Mouse (Mus musculus): ENCODE measurements around the gene Tspan7.

Tspan7 gene

DNA sequence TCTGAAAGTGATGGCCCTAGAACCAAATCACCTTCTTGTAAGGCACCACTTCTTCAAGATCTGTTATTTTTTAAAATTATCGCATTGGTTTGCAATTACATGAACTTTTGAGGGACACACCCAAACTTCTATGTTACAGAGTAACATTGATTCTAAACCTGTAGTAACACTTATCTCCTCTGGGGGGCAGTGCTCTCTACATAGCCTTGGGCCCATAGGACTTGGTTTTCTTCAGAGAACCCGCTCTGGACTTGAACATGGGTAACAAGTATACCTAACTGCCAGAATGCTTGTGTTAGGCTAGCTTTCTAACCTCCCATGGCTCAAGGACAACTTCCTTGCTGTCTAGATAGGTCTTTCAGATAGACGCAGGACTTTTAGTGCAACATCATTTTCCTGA is 64.8 kb downstream of the Tspan7 start:
- no peak for DNase-seq (ENCODE audit: low spot score)

DNA sequence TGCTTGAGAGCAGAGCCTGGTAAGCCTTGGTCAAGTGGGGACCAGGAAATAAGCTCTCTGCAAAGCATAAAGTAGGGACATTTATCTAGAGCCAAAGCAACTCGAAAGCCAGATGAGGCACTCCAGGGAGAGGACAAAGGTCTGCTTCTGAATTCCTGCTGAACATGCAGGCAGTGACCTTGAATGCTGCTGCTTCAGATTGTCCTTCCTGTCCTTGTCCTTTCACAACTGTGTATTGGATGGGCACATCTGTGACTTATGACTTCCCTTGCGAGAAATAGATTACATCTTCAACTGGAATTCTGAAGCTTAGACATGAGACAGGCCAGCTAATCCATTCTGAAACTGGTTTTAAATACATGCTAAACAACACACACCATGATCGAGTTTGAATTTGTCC is 71.9 kb downstream of the Tspan7 start:
- no peak for DNase-seq (ENCODE audit: low spot score)

DNA sequence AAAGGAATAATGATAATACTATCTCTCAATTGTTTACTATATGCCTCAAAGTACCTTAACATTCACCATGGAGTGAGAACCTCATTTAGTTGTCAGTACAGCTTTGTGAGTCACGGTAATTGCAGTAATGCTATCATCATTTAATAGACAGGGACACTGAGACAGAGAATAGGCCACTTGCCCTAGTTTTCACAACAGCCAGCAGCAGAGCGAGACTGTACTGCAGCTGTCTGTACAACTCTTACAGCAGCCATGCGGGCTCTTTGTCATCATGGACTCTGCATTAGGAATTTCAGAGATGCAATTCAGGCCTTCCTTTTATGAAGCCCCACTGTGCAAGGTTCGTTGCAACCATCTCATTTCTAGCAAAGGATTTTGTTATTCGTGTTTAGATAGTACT is 72.6 kb downstream of the Tspan7 start:
- no peak for DNase-seq (ENCODE audit: low spot score)

DNA sequence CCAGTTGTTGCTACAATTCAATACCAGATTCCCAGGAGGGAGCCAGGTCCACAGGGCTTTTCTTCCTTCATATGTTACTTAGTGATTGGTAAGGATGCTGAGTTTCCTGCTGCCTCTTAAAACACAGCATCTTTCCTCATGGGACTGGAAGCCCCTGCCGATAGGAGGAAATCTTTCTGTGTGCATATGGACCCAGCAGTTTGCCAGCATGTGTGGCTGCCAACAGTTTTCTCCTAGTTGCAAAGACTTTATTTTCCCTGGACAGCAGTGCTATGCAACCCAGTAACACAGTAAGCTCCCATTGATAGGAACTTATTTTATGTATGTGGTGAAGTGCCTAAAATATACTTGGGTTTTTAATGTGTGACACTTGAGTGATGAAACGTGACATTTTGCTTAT is 73.7 kb downstream of the Tspan7 start:
- no peak for DNase-seq (ENCODE audit: low spot score)

DNA sequence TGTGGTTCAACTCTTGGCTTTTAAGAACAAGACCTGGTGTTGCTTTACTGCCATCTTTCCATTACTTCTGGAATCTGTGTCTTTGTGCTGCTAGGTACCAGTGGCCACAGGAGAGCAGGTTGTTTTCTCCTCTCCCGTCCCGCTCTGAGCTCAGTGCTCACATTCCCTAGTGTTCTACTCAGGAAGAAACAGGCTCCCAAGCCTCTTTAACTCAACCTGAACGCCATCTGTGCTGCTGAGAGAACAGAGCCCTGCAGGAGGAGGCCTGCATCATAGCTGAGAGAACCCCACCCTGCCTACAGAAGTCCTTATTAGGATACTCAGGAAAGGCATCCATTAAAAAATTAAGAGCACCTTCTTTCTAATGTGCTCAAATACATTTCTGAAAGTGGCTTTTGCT is 80.9 kb downstream of the Tspan7 start:
- DNase-seq (ENCODE audit: low spot score) = no peak

DNA sequence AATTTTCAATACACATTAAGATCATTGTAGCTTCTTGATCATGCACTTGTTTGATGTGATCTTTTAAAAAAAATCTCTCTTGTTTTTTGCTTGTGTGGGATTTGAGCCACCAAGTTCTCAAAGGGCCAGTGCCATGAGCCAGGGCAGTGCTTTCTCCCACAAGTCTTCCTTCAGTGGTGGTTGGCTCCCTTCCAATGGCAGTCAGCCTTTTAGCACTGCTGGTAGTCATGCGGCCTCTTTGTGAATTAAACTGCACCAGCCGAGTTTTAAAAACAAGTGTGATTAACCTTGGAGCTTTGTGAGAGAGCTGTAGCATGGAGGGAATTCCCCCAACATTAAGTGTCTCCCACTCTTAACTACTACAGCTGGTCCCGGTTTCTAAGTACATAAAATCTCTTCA is 89.6 kb downstream of the Tspan7 start:
- no peak for DNase-seq (ENCODE audit: low spot score)

DNA sequence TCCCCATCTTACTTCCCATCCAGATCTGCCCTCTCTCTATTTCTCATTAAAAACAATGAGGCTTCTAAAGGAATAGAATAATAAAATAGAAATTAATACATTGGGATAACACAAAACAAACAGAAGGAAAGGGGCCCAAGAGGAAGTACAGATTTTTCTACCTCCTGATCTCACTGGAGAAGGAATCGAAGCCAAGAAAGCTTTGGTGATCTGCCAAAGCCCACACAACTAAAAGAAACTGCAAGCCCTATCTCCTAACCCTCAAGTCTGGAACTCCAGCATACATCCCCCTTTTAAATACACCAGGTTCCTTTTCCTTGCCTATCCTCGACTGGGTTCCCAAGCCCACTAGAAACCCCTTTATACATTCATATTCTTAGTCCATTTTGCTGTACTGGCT is 90.4 kb downstream of the Tspan7 start:
- no peak for DNase-seq (ENCODE audit: low spot score)

DNA sequence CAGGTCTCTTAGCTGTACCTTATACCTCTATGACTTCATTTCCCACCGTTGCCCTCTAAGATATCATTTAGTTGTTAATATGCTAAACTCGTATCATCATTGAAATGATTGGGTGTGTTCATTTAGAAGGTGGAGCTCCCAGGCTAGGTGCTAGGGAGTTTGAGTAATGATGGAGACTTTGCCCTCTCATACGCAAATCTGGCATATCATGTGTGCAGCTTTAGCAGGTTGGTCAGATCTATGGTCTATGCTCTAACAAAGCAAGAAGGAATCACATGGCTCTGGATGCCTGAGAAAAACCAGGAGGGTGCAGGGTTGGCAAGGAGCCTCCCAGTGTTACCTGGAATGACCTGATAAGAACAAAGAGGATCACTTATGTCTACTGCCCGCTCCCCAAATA is 91.4 kb downstream of the Tspan7 start:
- DNase-seq (ENCODE audit: low spot score) = no peak

DNA sequence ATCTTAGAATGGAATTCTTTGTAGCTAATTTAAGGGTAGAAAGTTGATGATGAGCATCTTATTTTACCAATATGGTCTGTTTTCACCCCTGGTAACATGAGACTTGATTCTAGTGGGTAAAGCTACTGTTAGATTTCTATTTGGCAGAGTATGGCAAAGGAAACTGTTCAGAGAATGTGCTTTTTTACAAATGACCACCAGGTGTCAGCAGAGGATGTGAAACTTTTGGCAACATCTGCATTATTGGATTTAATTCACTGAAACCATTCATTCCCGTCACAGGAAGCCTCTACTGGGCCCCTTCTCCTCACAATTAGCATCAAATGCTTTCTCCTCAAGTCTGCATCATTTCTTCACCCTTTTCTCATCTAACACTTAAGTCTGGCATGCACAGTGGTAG is 92.4 kb downstream of the Tspan7 start:
- no peak for DNase-seq (ENCODE audit: low spot score)

DNA sequence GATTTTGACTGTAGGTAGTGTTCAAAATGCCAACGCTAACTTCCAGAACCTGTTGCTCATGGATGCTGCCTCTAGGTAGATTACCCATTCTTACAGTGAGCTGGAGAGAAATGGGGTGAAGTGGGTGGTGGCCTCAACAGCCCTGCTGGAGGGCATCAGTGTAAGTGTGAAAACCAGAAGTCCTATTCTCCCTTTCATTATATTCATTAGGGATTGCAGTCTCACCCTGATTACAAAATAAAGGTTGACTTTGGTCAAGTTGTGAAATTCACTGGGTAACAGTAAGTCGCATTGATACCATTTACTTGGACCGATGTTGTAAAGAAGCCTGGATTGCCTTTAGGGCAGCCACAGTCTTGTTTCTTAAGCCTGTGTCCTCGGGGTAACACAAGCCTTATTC is 97.8 kb downstream of the Tspan7 start:
- no peak for DNase-seq (ENCODE audit: low spot score)

DNA sequence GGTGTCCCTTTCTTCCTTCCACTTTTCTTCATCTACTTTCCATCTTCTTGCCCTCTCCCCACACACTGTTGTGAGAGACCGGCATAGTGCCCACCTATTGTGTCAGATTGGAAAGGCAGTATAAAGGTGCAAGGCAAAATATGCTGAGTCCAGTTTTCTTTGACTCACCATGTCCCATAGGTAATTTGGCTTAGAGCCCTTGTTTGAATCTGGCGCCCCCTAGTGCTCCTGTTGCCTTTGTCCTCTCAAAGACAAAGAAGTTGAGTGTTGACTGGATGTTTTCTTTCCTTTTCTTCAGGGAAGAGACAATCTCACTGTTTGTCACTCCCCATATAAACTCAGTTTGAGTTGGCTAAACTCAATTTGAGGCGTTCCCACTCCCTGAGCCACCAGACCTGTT is 107.3 kb downstream of the Tspan7 start:
- no peak for DNase-seq (ENCODE audit: low spot score)

DNA sequence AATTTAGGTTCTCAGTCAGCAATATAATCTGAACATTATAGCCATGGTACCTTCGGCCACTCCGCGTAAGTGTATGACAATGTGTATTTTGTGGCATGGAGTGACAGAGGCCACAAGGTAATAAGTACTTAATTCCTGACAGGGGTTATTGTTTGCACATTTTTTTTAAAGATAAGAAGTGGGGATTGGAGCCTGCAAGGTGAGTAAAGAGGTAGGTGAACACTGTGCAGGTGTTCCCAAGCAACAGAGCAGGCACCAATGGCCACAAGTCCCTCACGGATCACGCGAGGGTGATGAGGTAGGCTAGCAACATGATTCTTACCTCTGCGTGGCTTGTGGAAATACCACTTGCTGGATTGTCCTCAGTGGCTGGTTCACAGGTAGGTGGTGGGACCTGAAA is 108.6 kb downstream of the Tspan7 start:
- DNase-seq (ENCODE audit: low spot score) = no peak

DNA sequence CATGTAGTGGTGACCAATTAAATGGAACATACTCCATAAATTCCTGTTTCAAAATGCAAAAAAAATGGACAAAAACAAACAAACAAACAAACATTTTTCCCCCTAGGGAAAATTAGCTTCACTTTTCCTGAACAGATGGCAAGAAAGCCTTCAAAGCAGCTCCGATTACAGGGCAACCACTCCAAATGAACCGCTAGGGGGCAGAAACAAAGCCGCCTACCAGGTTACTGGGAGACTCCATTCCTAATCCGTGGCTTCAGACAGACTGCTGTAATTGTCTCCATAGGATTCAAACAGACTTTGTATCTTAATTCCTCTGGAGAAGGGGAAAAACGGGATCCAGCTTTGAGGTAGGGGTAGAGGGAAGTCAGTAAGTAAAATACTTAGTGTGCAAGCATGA is 132.2 kb downstream of the Tspan7 start:
- no peak for DNase-seq (ENCODE audit: low spot score)

DNA sequence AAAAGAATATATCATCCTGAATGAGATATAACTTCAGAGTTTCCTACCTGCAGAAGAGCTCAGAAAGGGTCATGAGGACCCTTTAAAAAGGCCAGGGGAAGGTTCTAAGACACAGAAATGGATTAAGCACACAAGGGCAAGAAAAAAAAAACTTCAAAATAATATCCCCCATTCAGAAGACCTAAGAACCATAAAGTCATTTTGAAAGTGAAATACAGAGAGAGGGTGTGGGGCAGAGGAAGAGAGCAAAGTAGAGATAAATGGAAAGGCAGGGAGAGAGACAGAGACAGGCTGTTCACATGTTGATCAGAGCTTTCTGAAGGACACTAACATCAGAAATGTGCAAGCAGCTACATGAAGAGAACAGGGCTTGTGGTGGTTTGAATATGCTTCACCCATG is 156.1 kb downstream of the Tspan7 start:
- no peak for DNase-seq (ENCODE audit: low spot score)
